Mouse (Mus musculus): ENCODE data around the gene Exosc3.
"Not testable (repeated sequence)": the region's sequence is repeated elsewhere in the genome, so short reads cannot be mapped to it uniquely, and the experiment has no call there.

Exosc3 gene

GRCm38 (mm10) chr4:45342286-45343155 lies at the start of gene Exosc3:
Exosc3 (minus strand) TSS chr4:45342732.
- DNase-seq = no peak

- peak; percentile 48 for DNase-seq
Observed at GRCm38 (mm10) chr4:45392099-45392498, 49.6 kb upstream of the Exosc3 start.

- DNase-seq = peak; percentile 55
Observed at GRCm38 (mm10) chr4:45387296-45387695, 44.8 kb upstream of the Exosc3 start.

GRCm38 (mm10) chr4:45382133-45382532 lies 39.6 kb upstream of the Exosc3 start:
- not testable (repeated sequence) for DNase-seq

GRCm38 (mm10) chr4:45380903-45381580 lies 38.5 kb upstream of the Exosc3 start:
- DNase-seq = not testable (repeated sequence)

GRCm38 (mm10) chr4:45376573-45376972 lies 34.0 kb upstream of the Exosc3 start:
- no peak for DNase-seq

- DNase-seq = no peak
Observed at GRCm38 (mm10) chr4:45374879-45375278, 32.3 kb upstream of the Exosc3 start.

- DNase-seq = no peak
Observed at GRCm38 (mm10) chr4:45371261-45371660, 28.7 kb upstream of the Exosc3 start.

GRCm38 (mm10) chr4:45356653-45357052 lies 14.1 kb upstream of the Exosc3 start:
- DNase-seq = no peak

GRCm38 (mm10) chr4:45341669-45342249 lies 773 bp downstream of the Exosc3 start, which contains the start of gene Dcaf10:
Dcaf10 (plus strand) TSS chr4:45342101.
- DNase-seq = peak; percentile 99

GRCm38 (mm10) chr4:45341226-45341625 lies 1.3 kb downstream of the Exosc3 start:
- DNase-seq = peak; percentile 89

GRCm38 (mm10) chr4:45332466-45332865 lies 10.1 kb downstream of the Exosc3 start:
- DNase-seq = no peak

- DNase-seq = no peak
Observed at GRCm38 (mm10) chr4:45331139-45331538, 11.4 kb downstream of the Exosc3 start.

- DNase-seq = peak; percentile 99
Observed at GRCm38 (mm10) chr4:45320159-45320816, 22.2 kb downstream of the Exosc3 start.

GRCm38 (mm10) chr4:45311056-45311455 lies 31.5 kb downstream of the Exosc3 start:
- DNase-seq = peak; percentile 76

GRCm38 (mm10) chr4:45308606-45309005 lies 33.9 kb downstream of the Exosc3 start:
- peak; percentile 50 for DNase-seq

- no peak for DNase-seq
Observed at GRCm38 (mm10) chr4:45308046-45308445, 34.5 kb downstream of the Exosc3 start.

- peak; percentile 70 for DNase-seq
Observed at GRCm38 (mm10) chr4:45305536-45305935, 37.0 kb downstream of the Exosc3 start.

GRCm38 (mm10) chr4:45296662-45297564 lies 45.6 kb downstream of the Exosc3 start, which contains the start of gene Trmt10b:
Trmt10b (plus strand) TSS chr4:45297127.
- peak; percentile 97 for DNase-seq

GRCm38 (mm10) chr4:45287906-45288305 lies 54.6 kb downstream of the Exosc3 start:
- no peak for DNase-seq

- DNase-seq = no peak
Observed at GRCm38 (mm10) chr4:45286318-45286717, 56.2 kb downstream of the Exosc3 start.
